Mouse (Mus musculus) 416B (cell line): ENCODE results near the gene Acer2.

ENCODE experiments used
- DNase-seq: peaks from one replicate; pipeline ENCODE4 v3.0.0; 2011; ENCODE audit warnings: low read depth

The Acer2 gene

DNA sequence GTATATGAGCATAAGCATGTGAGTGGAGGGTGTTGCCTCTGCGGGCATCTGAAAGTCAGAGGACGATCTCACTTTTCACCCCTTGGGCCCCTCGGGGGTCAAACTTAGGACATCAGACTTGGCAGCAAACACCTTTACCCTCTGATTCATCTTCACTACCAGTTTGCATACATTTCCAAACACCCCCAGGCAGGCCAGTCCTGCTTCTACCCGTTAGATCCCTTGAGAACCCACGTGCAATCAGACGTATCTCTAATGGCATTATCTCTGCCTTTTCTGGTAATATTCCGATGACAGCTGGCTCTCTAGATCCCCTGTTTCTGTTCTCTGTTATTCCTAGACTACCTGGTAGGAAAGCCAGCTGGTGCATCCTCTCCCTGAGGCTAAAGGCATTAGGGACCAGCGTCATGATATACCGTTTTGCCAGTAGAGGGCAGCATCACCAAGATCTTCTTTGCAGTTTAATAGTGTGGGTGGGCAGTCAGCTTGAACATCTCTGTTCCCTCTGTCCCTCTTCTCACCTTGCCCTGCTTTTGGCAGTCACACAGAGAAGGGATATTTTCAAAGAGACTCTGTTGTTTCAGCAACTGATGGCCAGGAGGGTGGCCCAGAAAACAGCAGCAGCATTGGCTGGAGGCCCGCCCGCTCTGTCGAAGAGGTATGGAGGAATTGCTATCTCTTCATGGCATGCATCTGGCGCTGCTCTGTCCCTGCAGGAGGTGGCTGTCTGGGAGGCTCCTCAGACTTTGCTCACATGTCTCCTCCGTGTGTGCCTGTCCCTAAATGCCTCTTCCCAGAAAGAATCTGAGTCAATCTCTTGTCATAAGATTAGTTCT, 83.6 kb downstream of the Acer2 start:
- peak; percentile 23 for DNase-seq

DNA sequence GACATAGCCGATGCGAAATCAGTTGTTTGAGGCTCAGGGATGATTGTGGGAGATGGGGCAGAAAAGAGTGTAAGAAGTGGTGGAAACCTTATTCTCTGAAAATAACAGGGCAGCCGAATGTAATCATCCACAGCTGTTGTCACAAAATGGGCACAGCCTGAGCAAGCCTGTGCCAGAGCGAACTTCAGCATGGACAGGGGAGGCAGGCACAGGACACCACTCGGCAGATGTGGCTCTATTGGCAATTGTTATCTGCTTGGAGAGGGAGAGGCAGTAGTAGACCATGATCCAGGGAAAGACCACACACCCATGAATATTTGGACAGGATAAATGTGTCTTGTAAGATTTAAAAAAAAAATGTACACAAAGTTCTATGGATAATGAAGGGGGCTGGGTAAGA, 103.1 kb downstream of the Acer2 start:
- DNase-seq = no peak
